Mouse (Mus musculus): ENCODE results near the gene Isg20.

DNA sequence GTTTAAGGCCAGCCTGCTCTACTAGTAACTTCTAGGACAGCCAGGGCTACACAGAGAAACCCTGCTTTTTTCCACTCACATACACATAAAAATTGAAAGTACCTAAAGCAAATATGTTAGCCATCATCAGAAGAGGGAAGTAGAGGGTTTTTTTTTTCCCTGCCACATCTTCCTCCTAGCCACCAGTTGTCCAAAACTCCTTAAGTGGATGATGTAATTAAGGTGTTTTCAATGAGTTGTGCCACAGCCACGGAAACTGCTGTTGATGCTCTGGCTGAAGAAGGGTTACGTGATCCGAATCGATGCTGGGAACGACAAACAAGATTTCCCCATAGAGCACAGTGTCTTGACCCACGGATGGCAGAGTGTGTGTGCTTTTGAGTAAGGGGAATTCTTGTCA is 40.9 kb upstream of the Isg20 start:
- TF ChIP-seq CTCF (IDR thresholded peaks at IDR 0.05; ENCODE audit: borderline replicate concordance, control insufficient read depth, extremely low read depth, insufficient read depth, low read length, poor library complexity), result no peak
- no peak for TF ChIP-seq POLR2A (IDR thresholded peaks at IDR 0.05; ENCODE audit: control insufficient read depth, extremely low read depth, insufficient read depth, low read length, poor library complexity)

Data from thymus, adult 2 months (tissue).